Mouse (Mus musculus): Measurements from ENCODE around the gene Bub1b. TPM values are rescaled to one million over a fixed set of nuclear protein-coding genes. Genes with fewer than 3 reads are reported as not detected.

Gene Bub1b
- polyA plus RNA-seq, 1 experiment from 2014 or later = 42.9 TPM

Other genes with a start within 250 kb of the Bub1b start
- 4.0 and 5.2 TPM in 2 replicates for gene Gpr176, start 224.8 kb upstream of the Bub1b start, polyA plus RNA-seq (2015; fragmentation: Nextera tagmentation; extraction: Ambion mirVana)
- 8.1 and 9.5 TPM in 2 replicates for gene Eif2ak4, start 209.6 kb upstream of the Bub1b start, polyA plus RNA-seq (2015; fragmentation: Nextera tagmentation; extraction: Ambion mirVana)
- 332 and 333 TPM in 2 replicates for gene Srp14, start 118.5 kb upstream of the Bub1b start, polyA plus RNA-seq (2015; fragmentation: Nextera tagmentation; extraction: Ambion mirVana)
- 1.3 and 1.8 TPM in 2 replicates for gene Bmf, start 48.5 kb upstream of the Bub1b start, polyA plus RNA-seq (2015; fragmentation: Nextera tagmentation; extraction: Ambion mirVana)
- gene Pak6, start 65.1 kb downstream of the Bub1b start, polyA plus RNA-seq (2015; fragmentation: Nextera tagmentation; extraction: Ambion mirVana) = 27.8 and 29.2 TPM in 2 replicates
- gene Ankrd63, start 105.8 kb downstream of the Bub1b start, polyA plus RNA-seq (2015; fragmentation: Nextera tagmentation; extraction: Ambion mirVana) = 0.43 and 0.48 TPM in 2 replicates
- gene Plcb2, start 130.2 kb downstream of the Bub1b start, polyA plus RNA-seq (2015; fragmentation: Nextera tagmentation; extraction: Ambion mirVana) = 0.63 and 0.69 TPM in 2 replicates
- 25.3 and 27.2 TPM in 2 replicates for gene Inafm2, start 147.5 kb downstream of the Bub1b start, polyA plus RNA-seq (2015; fragmentation: Nextera tagmentation; extraction: Ambion mirVana)
- 1.3 and 1.6 TPM in 2 replicates for gene Ccdc9b, start 164.4 kb downstream of the Bub1b start, polyA plus RNA-seq (2015; fragmentation: Nextera tagmentation; extraction: Ambion mirVana)
- gene Phgr1, start 174.6 kb downstream of the Bub1b start, polyA plus RNA-seq (2015; fragmentation: Nextera tagmentation; extraction: Ambion mirVana) = not detected in 2 replicates
- 24.2 and 25.8 TPM in 2 replicates for gene Disp2, start 181.5 kb downstream of the Bub1b start, polyA plus RNA-seq (2015; fragmentation: Nextera tagmentation; extraction: Ambion mirVana)
- gene Knstrn, start 215.8 kb downstream of the Bub1b start, polyA plus RNA-seq (2015; fragmentation: Nextera tagmentation; extraction: Ambion mirVana) = 59.0 and 69.4 TPM in 2 replicates